Mouse (Mus musculus) midbrain, postnatal 0 days (tissue): Measurements from ENCODE around the gene Cdkl1. TPM values are rescaled to one million over a fixed set of nuclear protein-coding genes. Genes with fewer than 3 reads are reported as not detected.

Experiments
- ATAC-seq: fragments of 200-750 bp; cut with Nextera tagmentation; 2 replicates; pipeline ENCODE4 v1.8.0; 2017; ENCODE audit warnings: moderate number of reproducible peaks, mild to moderate bottlenecking, moderate TSS enrichment, moderate library complexity; ENCODE audit not compliant: low FRiP score
- DNase-seq: peaks from one replicate; pipeline ENCODE4 v3.0.0-alpha.2; 2015; ENCODE audit warnings: low spot score
- H3K27ac ChIP-seq: fragments of 300-500 bp; sonication (generic); 2 replicates; pipeline ENCODE4 v1.5.1; 2014; ENCODE audit warnings: low read depth, mild to moderate bottlenecking, low read length, mixed read lengths
- H3K27me3 ChIP-seq: fragments of 300-500 bp; sonication (generic); 2 replicates; pipeline ENCODE4 v1.6.1; 2014; ENCODE audit warnings: low read length, control low read depth, mixed read lengths; ENCODE audit not compliant: insufficient read depth
- H3K36me3 ChIP-seq: fragments of 300-500 bp; sonication (generic); 2 replicates; pipeline ENCODE4 v1.6.1; 2014; ENCODE audit warnings: low read length, control low read depth, mixed read lengths; ENCODE audit not compliant: insufficient read depth
- H3K4me1 ChIP-seq: fragments of 300-500 bp; sonication (generic); 2 replicates; pipeline ENCODE4 v1.6.1; 2014; ENCODE audit warnings: mild to moderate bottlenecking, control low read depth, antibody characterized with exemption, low read length, mixed read lengths; ENCODE audit not compliant: insufficient read depth
- H3K4me2 ChIP-seq: fragments of 300-500 bp; sonication (generic); 2 replicates; pipeline ENCODE4 v1.6.1; 2014; ENCODE audit warnings: low read depth, mild to moderate bottlenecking, low read length, mixed read lengths; ENCODE audit not compliant: poor library complexity, severe bottlenecking
- H3K4me3 ChIP-seq: fragments of 300-500 bp; sonication (generic); 2 replicates; pipeline ENCODE4 v1.5.1; 2014; ENCODE audit warnings: low read depth, mild to moderate bottlenecking, low read length, moderate library complexity
- H3K9ac ChIP-seq: fragments of 300-500 bp; sonication (generic); replicated peaks from 2 replicates; pipeline ENCODE4 v1.6.1; 2014; ENCODE audit warnings: mild to moderate bottlenecking, low read length, moderate library complexity, mixed read lengths; ENCODE audit not compliant: poor library complexity, severe bottlenecking
- H3K9me3 ChIP-seq: fragments of 300-500 bp; sonication (generic); 2 replicates; pipeline ENCODE4 v1.6.1; 2016; ENCODE audit warnings: low read length, control low read depth
- CTCF ChIP-seq: IDR thresholded peaks from 2 replicates; pipeline ENCODE4 v1.5.1; 2016; ENCODE audit warnings: antibody characterized with exemption, mild to moderate bottlenecking
- WGBS: fragments of 180-500 bp; shearing (Covaris S2); extraction: QIAGEN DNeasy Blood & Tissue Kit; methylation state at CpG from one replicate; pipeline ENCODE4 v1.1.7; 2014; 5-methylcytosine and 5-hydroxymethylcytosine counted together
- polyA plus RNA-seq: library from polyadenylated mRNA; unstranded; fragments of >200 nt; fragmentation: Nextera tagmentation; extraction: Ambion mirVana; gene quantifications from 2 replicates; pipeline ENCODE4 v1.2.1, GENCODE M21; 2015
- total RNA-seq: library from RNA; depleted of rRNA; stranded (reverse); fragments of >200 nt; gene quantifications from 2 replicates; pipeline ENCODE4 v1.2.3, GENCODE M21; 2014

Gene Cdkl1
- total and polyA plus RNA-seq, 2 experiments from 2014 or later = 21.7 to 46.0 TPM

GRCm38 (mm10) chr12:69758221-69759185 is 32.6 kb downstream of the Cdkl1 start:
- no peak overlapping the region for H3K27ac ChIP-seq
- no peak for ATAC-seq

GRCm38 (mm10) chr12:69757418-69758141 is 33.5 kb downstream of the Cdkl1 start:
- no peak overlapping the region for H3K4me3 ChIP-seq
- H3K27ac ChIP-seq = no peak overlapping the region
- DNase-seq = peak; percentile 87
- H3K27me3 ChIP-seq = no peaks in the 10 kb centered on the region
- H3K9ac ChIP-seq = no peak overlapping the region
- H3K4me1 ChIP-seq = no peaks in the 10 kb centered on the region
- peak; percentile 80 for TF ChIP-seq CTCF
- H3K36me3 ChIP-seq = no peaks in the 10 kb centered on the region
- WGBS = 15% methylated on average over 22 of the region's 22 CpGs
- H3K9me3 ChIP-seq = no peaks in the 10 kb centered on the region
- peak; percentile 83 for ATAC-seq
- peak overlapping the region; percentile 33 for H3K4me2 ChIP-seq

More at GRCm38 (mm10) chr12:69758221-69759185, 32.6 kb downstream of the Cdkl1 start:
- WGBS = 14% methylated on average over 21 of the region's 22 CpGs
- H3K36me3 ChIP-seq = no peaks in the 10 kb centered on the region
- no peak for DNase-seq
- no peaks in the 10 kb centered on the region for H3K9me3 ChIP-seq
- no peaks in the 10 kb centered on the region for H3K27me3 ChIP-seq
- no peaks in the 10 kb centered on the region for H3K4me1 ChIP-seq
- no peak overlapping the region for H3K9ac ChIP-seq
- peak overlapping the region; percentile 33; the same call in 1 of the 2 replicates for H3K4me2 ChIP-seq
- 0 out of 2 replicates have a peak overlapping the region, but pooled peaks have one; percentile 2 for H3K4me3 ChIP-seq
- TF ChIP-seq CTCF = no peak

GRCm38 (mm10) chr12:69756015-69756414 is 35.1 kb downstream of the Cdkl1 start:
- Histone ChIP-seq H3K27me3 (no peaks in the 10 kb centered on the region), H3K36me3 (no peaks in the 10 kb centered on the region), H3K27ac (no peak overlapping the region), H3K9ac (no peak overlapping the region), H3K4me1 (no peaks in the 10 kb centered on the region), H3K4me3 (no peak overlapping the region), H3K9me3 (no peaks in the 10 kb centered on the region), H3K4me2 (no peak overlapping the region)
- 74% methylated on average over 5 of the region's 5 CpGs for WGBS
- no peak for TF ChIP-seq CTCF
- ATAC-seq (no peak), DNase-seq (no peak)

- no peak overlapping the region for H3K9ac ChIP-seq
- no peaks in the 10 kb centered on the region for H3K27me3 ChIP-seq
- no peak overlapping the region for H3K4me3 ChIP-seq
- no peaks in the 10 kb centered on the region for H3K4me1 ChIP-seq
- H3K27ac ChIP-seq = no peak overlapping the region
- 0 out of 2 replicates have a peak, but pooled peaks cover under 1% of the 10 kb centered on the region for H3K36me3 ChIP-seq
- H3K4me2 ChIP-seq = no peak overlapping the region
- ATAC-seq = no peak
- DNase-seq = no peak
- no peaks in the 10 kb centered on the region for H3K9me3 ChIP-seq
- 89% methylated on average over 5 of the region's 5 CpGs for WGBS
- no peak for TF ChIP-seq CTCF
These were observed 37.1 kb downstream of the Cdkl1 start for GRCm38 (mm10) chr12:69753936-69754335.

- H3K27me3 ChIP-seq = no peaks in the 10 kb centered on the region
- no peak overlapping the region for H3K4me3 ChIP-seq
- WGBS = 48% methylated on average over 10 of the region's 10 CpGs
- ATAC-seq (no peak), DNase-seq (no peak)
- TF ChIP-seq CTCF = no peak
- no peaks in the 10 kb centered on the region for H3K4me1 ChIP-seq
- no peak overlapping the region for H3K27ac ChIP-seq
- H3K9me3 ChIP-seq = no peaks in the 10 kb centered on the region
- no peak overlapping the region for H3K4me2 ChIP-seq
- no peak overlapping the region for H3K9ac ChIP-seq
- H3K36me3 ChIP-seq = peaks cover 4% of the 10 kb centered on the region
These were observed 39.2 kb downstream of the Cdkl1 start for GRCm38 (mm10) chr12:69751864-69752341.
